Mouse (Mus musculus): ENCODE results near the gene Sod1. TPM values are rescaled to one million over a fixed set of nuclear protein-coding genes. Genes with fewer than 3 reads are reported as not detected.
A peak's percentile ranks its signal among the peaks of the same experiment; 100 is the strongest.

Gene Sod1
- polyA plus RNA-seq, 2 experiments, result 753 to 1,393 TPM

- no peak for ATAC-seq (ENCODE audit: insufficient read depth)
- WGBS (ENCODE audit: insufficient replicate concordance), result 54% methylated on average over 6 of the region's 6 CpGs
- no peaks in the 10 kb centered on the region for H3K27me3 ChIP-seq (ENCODE audit: control insufficient read depth, insufficient read depth, low read length)
These were observed 14.1 kb downstream of the Sod1 start for GRCm38 (mm10) chr16:90234617-90235016.

GRCm38 (mm10) chr16:90235188-90235587, 14.6 kb downstream of the Sod1 start:
- no peak overlapping the region for H3K4me2 ChIP-seq (ENCODE audit: low read depth)
- H3K4me3 ChIP-seq (ENCODE audit: insufficient read depth in 1 of 2, low read depth in 2 of 2, low read length in 2 of 2), result no peak overlapping the region
- no peak for TF ChIP-seq CTCF (IDR thresholded peaks at IDR 0.05; ENCODE audit: low read depth)
- TF ChIP-seq EP300 (IDR thresholded peaks at IDR 0.05; ENCODE audit: low read depth), result no peak
- ATAC-seq (ENCODE audit: insufficient read depth) (peak; percentile 5; the same call in 1 of the 2 replicates), DNase-seq (ENCODE audit: low read depth in 3 of 3, low spot score in 3 of 3) (no peak)
- no peak overlapping the region for H3K27ac ChIP-seq
- peaks cover 14% of the 10 kb centered on the region for H3K36me3 ChIP-seq (replicated peaks; ENCODE audit: control insufficient read depth, insufficient read depth, low read depth)
- H3K9me3 ChIP-seq (ENCODE audit: control insufficient read depth, low read length), result no peaks in the 10 kb centered on the region
- H3K4me1 ChIP-seq (replicated peaks; ENCODE audit: control insufficient read depth in 2 of 2, insufficient read depth in 2 of 2, low read length in 1 of 2), result peaks cover 0 to 7% of the 10 kb centered on the region in 2 experiments; a peak in 2 of 4 replicates
- H3K27me3 ChIP-seq (ENCODE audit: control insufficient read depth, insufficient read depth, low read length), result no peaks in the 10 kb centered on the region
- 84% methylated on average over 3 of the region's 3 CpGs for WGBS (ENCODE audit: insufficient replicate concordance)
- no peak overlapping the region for H3K9ac ChIP-seq (replicated peaks)

More at GRCm38 (mm10) chr16:90234617-90235016, 14.1 kb downstream of the Sod1 start:
- no peak overlapping the region for H3K27ac ChIP-seq
- no peak overlapping the region for H3K9ac ChIP-seq (replicated peaks)
- TF ChIP-seq CTCF (IDR thresholded peaks at IDR 0.05; ENCODE audit: low read depth), result no peak
- TF ChIP-seq EP300 (IDR thresholded peaks at IDR 0.05; ENCODE audit: low read depth), result no peak
- no peak for DNase-seq (ENCODE audit: low read depth in 3 of 3, low spot score in 3 of 3)
- H3K36me3 ChIP-seq (replicated peaks; ENCODE audit: control insufficient read depth, insufficient read depth, low read depth), result peaks cover 8% of the 10 kb centered on the region
- H3K9me3 ChIP-seq (ENCODE audit: control insufficient read depth, low read length), result no peaks in the 10 kb centered on the region
- no peak overlapping the region for H3K4me3 ChIP-seq (ENCODE audit: insufficient read depth in 1 of 2, low read depth in 2 of 2, low read length in 2 of 2)
- H3K4me2 ChIP-seq (ENCODE audit: low read depth), result no peak overlapping the region
- peaks cover 0 to 7% of the 10 kb centered on the region in 2 experiments; a peak in 2 of 4 replicates for H3K4me1 ChIP-seq (replicated peaks; ENCODE audit: control insufficient read depth in 2 of 2, insufficient read depth in 2 of 2, low read length in 1 of 2)

- WGBS (ENCODE audit: insufficient replicate concordance), result 89% methylated on average over 6 of the region's 6 CpGs
- Histone ChIP-seq H3K4me2 (ENCODE audit: low read depth) (no peak overlapping the region), H3K27me3 (ENCODE audit: control insufficient read depth, insufficient read depth, low read length) (no peaks in the 10 kb centered on the region), H3K36me3 (replicated peaks; ENCODE audit: control insufficient read depth, insufficient read depth, low read depth) (peaks cover 49% of the 10 kb centered on the region), H3K9me3 (ENCODE audit: control insufficient read depth, low read length) (no peaks in the 10 kb centered on the region), H3K4me1 (replicated peaks; ENCODE audit: control insufficient read depth in 2 of 2, insufficient read depth in 2 of 2, low read length in 1 of 2) (peaks cover 0 to 7% of the 10 kb centered on the region in 2 experiments; a peak in 2 of 4 replicates), H3K4me3 (ENCODE audit: insufficient read depth in 1 of 2, low read depth in 2 of 2, low read length in 2 of 2) (no peak overlapping the region), H3K27ac (no peak overlapping the region), H3K9ac (replicated peaks) (no peak overlapping the region)
- ATAC-seq (ENCODE audit: insufficient read depth), result no peak
- TF ChIP-seq CTCF (IDR thresholded peaks at IDR 0.05; ENCODE audit: low read depth) (no peak), EP300 (IDR thresholded peaks at IDR 0.05; ENCODE audit: low read depth) (no peak)
- DNase-seq (ENCODE audit: low read depth in 3 of 3, low spot score in 3 of 3), result no peak
These were observed 18.7 kb downstream of the Sod1 start for GRCm38 (mm10) chr16:90239128-90239746.

- ATAC-seq (ENCODE audit: insufficient read depth) (no peak), DNase-seq (ENCODE audit: low read depth in 3 of 3, low spot score in 3 of 3) (no peak)
- Histone ChIP-seq H3K36me3 (replicated peaks; ENCODE audit: control insufficient read depth, insufficient read depth, low read depth) (peaks cover 68% of the 10 kb centered on the region), H3K9ac (replicated peaks) (no peak overlapping the region), H3K27ac (no peak overlapping the region), H3K9me3 (ENCODE audit: control insufficient read depth, low read length) (no peaks in the 10 kb centered on the region), H3K27me3 (ENCODE audit: control insufficient read depth, insufficient read depth, low read length) (no peaks in the 10 kb centered on the region), H3K4me2 (ENCODE audit: low read depth) (no peak overlapping the region), H3K4me3 (ENCODE audit: insufficient read depth in 1 of 2, low read depth in 2 of 2, low read length in 2 of 2) (no peak overlapping the region), H3K4me1 (replicated peaks; ENCODE audit: control insufficient read depth in 2 of 2, insufficient read depth in 2 of 2, low read length in 1 of 2) (no peaks in the 10 kb centered on the region)
- TF ChIP-seq EP300 (IDR thresholded peaks at IDR 0.05; ENCODE audit: low read depth), result no peak
- TF ChIP-seq CTCF (IDR thresholded peaks at IDR 0.05; ENCODE audit: low read depth), result no peak
- 83% methylated on average over 4 of the region's 4 CpGs for WGBS (ENCODE audit: insufficient replicate concordance)
These were observed 21.3 kb downstream of the Sod1 start for GRCm38 (mm10) chr16:90241875-90242274.

- TF ChIP-seq CTCF (IDR thresholded peaks at IDR 0.05; ENCODE audit: low read depth) (no peak), EP300 (IDR thresholded peaks at IDR 0.05; ENCODE audit: low read depth) (no peak)
- Histone ChIP-seq H3K4me3 (ENCODE audit: insufficient read depth in 1 of 2, low read depth in 2 of 2, low read length in 2 of 2) (no peak overlapping the region), H3K9me3 (ENCODE audit: control insufficient read depth, low read length) (no peaks in the 10 kb centered on the region), H3K4me1 (replicated peaks; ENCODE audit: control insufficient read depth in 2 of 2, insufficient read depth in 2 of 2, low read length in 1 of 2) (no peaks in the 10 kb centered on the region), H3K27me3 (ENCODE audit: control insufficient read depth, insufficient read depth, low read length) (no peaks in the 10 kb centered on the region), H3K27ac (no peak overlapping the region), H3K4me2 (ENCODE audit: low read depth) (no peak overlapping the region), H3K9ac (replicated peaks) (no peak overlapping the region), H3K36me3 (replicated peaks; ENCODE audit: control insufficient read depth, insufficient read depth, low read depth) (peaks cover 76% of the 10 kb centered on the region)
- DNase-seq (ENCODE audit: low read depth in 3 of 3, low spot score in 3 of 3), result no peak
- ATAC-seq (ENCODE audit: insufficient read depth), result no peak
- WGBS (ENCODE audit: insufficient replicate concordance), result 83% methylated on average over 17 of the region's 17 CpGs
These were observed 22.1 kb downstream of the Sod1 start for GRCm38 (mm10) chr16:90242426-90243304.

All from liver, embryonic 14.5 days (tissue).